Mouse (Mus musculus): ENCODE measurements around the gene Nrap. TPM values are rescaled to one million over a fixed set of nuclear protein-coding genes. Genes with fewer than 3 reads are reported as not detected.

The Nrap gene
- total RNA-seq, 1 experiment from 2014 or later = 1.1 TPM

DNA sequence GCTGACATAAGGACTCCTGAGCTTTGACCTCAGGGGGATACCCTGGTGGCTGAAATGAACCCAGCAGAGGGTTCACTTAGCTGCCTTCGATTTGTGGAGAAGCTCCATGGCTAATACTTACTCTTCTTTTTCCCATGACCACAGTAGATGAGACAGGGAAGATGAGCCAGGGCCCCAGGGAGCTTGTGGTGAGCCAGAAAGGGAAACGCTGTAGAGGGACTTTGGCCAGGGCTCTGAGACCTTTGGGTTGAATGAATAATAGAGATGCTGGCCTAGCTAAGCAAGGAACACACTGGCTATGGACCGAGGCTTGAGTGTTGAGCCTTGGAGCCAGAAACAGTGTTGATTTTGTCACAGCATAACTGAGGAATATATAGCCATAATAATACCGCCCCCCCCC lies 101.4 kb downstream of the Nrap start:
- no peak for ATAC-seq (replicated peaks in 1 of 2; ENCODE audit: insufficient read depth in 1 of 2, low FRiP score in 2 of 2, low TSS enrichment in 1 of 2, low read depth in 1 of 2, poor library complexity in 2 of 2, severe bottlenecking in 2 of 2)

DNA sequence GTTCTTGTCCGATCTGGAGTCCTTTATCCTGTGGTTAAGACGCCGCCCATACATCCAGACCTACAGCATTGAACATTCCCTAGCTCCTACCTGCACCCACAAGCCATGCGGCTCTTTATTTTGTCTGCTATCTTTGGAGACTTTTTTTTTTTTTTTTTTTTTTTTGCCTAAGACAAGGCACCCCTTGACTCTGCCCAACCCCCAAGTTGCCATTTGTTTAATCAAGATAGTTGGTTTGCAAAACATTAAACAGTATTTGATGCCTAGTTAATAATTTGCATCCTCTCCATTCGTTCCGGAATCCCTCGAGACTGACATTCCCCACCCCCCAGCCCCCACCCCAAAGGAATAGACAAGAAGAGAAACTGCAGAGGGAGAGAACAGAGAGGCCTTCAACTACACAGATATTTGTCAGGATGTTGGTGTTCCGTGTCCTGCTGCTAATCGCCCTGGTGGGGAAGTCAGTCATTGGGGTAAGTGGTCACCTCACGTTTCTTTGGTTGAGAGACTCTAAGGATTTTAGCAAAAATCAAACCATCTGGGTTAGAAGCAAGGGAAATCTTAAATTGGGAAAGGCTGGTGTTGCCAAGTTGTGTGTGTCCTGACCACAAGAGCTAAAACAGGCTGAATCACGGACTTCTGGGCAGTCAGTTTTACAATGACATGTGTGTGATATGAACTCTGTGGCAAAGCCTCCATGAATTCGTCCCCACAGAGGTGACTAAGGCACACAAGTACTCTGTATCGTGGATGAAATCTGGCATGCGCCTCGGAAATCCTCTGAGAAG lies 102.1 kb downstream of the Nrap start:
- ATAC-seq (replicated peaks in 1 of 2; ENCODE audit: insufficient read depth in 1 of 2, low FRiP score in 2 of 2, low TSS enrichment in 1 of 2, low read depth in 1 of 2, poor library complexity in 2 of 2, severe bottlenecking in 2 of 2) = no peak

DNA sequence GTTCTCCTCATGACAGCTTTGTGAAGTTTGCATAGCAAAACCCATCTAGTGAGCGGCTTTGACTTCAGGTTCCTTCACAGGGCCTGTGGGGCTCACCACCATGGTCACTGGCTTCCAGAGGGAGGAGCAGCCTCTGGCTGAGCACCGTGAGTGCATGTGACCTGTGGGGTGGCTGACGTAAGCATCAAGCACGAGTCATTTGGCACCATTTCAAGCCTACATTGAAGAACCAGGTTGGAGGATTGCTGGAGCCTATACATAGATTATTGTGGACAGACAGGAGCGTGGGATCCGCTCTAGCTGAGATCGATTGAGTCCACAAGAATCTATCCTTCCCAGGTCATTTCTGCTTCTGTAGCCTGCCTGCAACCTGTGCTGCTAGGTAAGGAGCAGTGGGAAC lies 103.0 kb downstream of the Nrap start, which contains the start of gene Habp2:
TSS of gene Habp2 (plus strand) at position 272 of the 400 bp plus-strand sequence.
- ATAC-seq (replicated peaks in 1 of 2; ENCODE audit: insufficient read depth in 1 of 2, low FRiP score in 2 of 2, low TSS enrichment in 1 of 2, low read depth in 1 of 2, poor library complexity in 2 of 2, severe bottlenecking in 2 of 2) = no peak

DNA sequence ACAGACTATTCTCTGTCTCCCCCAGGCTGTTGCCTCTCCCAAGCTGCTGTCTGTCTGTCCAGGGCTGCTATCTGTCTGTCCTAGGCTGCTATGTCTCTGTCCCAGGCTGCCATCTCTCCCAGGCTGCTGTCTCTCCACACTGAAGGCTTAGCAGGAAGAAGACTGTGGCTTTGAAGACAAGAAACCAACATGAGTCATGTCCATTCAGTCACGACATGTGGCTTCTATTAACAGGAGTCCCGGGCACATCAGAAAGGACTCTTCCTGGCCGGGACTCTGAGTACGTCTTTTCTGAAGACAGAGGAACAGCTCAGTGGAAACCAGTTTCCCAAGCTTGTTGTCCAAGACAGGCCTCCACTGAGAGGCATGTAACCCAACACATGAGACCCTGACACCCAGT lies 104.6 kb downstream of the Nrap start:
- ATAC-seq (replicated peaks in 1 of 2; ENCODE audit: insufficient read depth in 1 of 2, low FRiP score in 2 of 2, low TSS enrichment in 1 of 2, low read depth in 1 of 2, poor library complexity in 2 of 2, severe bottlenecking in 2 of 2) = no peak

DNA sequence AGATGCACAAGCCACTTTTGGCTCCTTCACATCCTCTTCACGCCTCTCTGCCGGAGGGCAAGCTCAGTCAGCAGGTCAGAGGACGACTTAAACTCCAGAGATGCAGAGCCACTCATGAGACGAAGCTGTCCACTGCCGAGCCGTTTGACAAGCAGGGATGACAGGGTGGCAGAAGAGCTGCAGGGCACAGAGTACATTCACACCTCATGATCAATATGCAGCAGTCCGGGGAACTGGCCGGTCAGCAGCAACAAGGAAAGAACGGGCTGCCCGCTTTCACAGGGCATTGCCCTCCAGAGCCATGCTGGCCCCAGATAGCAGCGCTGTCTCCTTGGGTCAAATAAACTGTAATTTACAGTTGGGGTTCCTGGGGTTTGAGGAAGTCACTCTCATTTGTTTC lies 111.5 kb downstream of the Nrap start:
- ATAC-seq (replicated peaks in 1 of 2; ENCODE audit: insufficient read depth in 1 of 2, low FRiP score in 2 of 2, low TSS enrichment in 1 of 2, low read depth in 1 of 2, poor library complexity in 2 of 2, severe bottlenecking in 2 of 2) = no peak

DNA sequence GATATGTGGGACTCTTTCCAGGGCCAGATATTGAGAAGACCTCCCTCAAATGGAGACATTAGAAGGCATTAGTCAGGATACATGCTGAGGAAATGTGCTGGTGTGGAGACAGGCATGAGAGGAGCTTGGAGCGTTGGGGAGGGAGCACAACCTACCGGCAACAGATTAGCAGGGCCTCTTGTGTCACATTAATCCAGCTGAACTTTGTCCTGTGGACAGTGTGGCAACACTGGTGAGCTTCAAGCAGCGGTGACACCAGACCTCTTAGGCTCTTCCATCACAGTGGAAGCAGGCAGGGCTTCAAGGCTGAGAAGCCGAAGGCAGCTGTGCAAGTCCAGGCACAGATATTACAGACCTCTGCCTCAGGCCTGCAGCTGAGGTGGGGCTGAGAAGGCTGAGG lies 111.9 kb downstream of the Nrap start:
- no peak for ATAC-seq (replicated peaks in 1 of 2; ENCODE audit: insufficient read depth in 1 of 2, low FRiP score in 2 of 2, low TSS enrichment in 1 of 2, low read depth in 1 of 2, poor library complexity in 2 of 2, severe bottlenecking in 2 of 2)

DNA sequence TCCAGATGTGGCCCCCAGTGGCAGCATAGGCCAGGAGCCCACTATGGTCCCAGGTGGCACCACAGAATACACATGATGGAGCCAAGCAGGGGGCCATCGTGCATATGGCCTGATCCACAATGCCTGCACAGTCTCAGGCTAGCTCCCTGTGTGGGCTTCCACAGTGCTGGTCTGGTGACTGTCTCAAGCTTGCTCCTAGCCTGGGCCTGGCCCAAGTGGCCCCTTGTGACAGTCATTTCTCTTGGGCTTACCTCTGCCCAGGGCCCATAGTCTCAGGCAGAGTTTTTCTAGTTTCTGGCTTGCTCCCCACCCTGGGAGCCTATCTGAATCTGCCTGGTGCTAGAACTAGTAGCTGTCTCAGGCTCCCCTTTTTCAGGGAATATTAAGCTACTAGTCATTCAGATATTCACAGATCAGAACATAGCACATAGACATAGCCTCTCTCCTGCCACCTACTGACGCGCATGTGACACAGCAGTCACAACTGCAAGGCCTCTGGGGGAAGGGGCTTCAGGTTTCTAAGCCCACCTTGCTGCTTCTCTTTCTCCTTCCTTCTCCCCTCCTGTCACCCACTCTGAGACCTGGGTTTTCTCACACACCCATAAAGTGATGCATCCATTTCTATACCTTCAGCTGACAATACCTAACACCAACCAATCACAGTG lies 112.6 kb downstream of the Nrap start:
- no peak for ATAC-seq (replicated peaks in 1 of 2; ENCODE audit: insufficient read depth in 1 of 2, low FRiP score in 2 of 2, low TSS enrichment in 1 of 2, low read depth in 1 of 2, poor library complexity in 2 of 2, severe bottlenecking in 2 of 2)

DNA sequence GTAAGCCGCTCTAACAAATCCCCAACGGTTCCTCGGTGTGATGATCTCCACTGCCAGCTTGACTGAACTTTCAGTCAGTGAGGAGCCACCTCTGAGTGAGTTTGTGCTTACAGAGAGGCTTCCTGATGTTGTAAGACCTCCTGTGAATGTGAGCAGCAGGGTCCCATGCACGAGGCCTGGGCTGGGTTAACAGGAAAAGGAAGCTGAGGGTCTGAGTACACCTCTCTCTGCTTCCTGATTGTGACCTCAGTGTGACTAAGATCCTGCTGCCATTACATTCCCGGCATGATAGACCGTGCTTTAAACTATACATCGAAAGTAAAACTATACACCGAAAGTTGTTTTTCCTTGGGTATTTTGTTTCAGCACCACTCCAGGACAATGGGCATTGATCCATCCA lies 117.8 kb downstream of the Nrap start:
- peak; percentile 22 to 49; a peak in 1 of 4 replicates for ATAC-seq (replicated peaks in 1 of 2; ENCODE audit: insufficient read depth in 1 of 2, low FRiP score in 2 of 2, low TSS enrichment in 1 of 2, low read depth in 1 of 2, poor library complexity in 2 of 2, severe bottlenecking in 2 of 2)

Other genes with a start within 250 kb of the Nrap start
- not detected in 2 replicates for gene Habp2, start 102.9 kb downstream of the Nrap start, total RNA-seq (2017)
- gene Casp7, start 7.1 kb upstream of the Nrap start, total RNA-seq (2017) = 35.4 and 43.1 TPM in 2 replicates
- not detected in 2 replicates for gene Plekhs1, start 71.6 kb upstream of the Nrap start, total RNA-seq (2017)
- gene Dclre1a, start 158.2 kb upstream of the Nrap start, total RNA-seq (2017) = 10.4 and 14.9 TPM in 2 replicates
- 14.1 and 22.3 TPM in 2 replicates for gene Nhlrc2, start 158.2 kb upstream of the Nrap start, total RNA-seq (2017)